Mouse (Mus musculus) cortical plate, adult 2 months (tissue): ENCODE results near the gene Olfr263. TPM values are rescaled to one million over a fixed set of nuclear protein-coding genes. Genes with fewer than 3 reads are reported as not detected.

Experiments
- H3K27ac ChIP-seq: fragments of 200-500 bp; 2 replicates; pipeline ENCODE4 v1.5.1; 2012; ENCODE audit warnings: low read length, control low read depth, inconsistent platforms; ENCODE audit not compliant: insufficient read depth
- H3K4me1 ChIP-seq: fragments of 200-500 bp; 2 replicates; pipeline ENCODE4 v1.6.1; 2011; ENCODE audit warnings: low read length; ENCODE audit not compliant: control insufficient read depth, insufficient read depth
- H3K4me3 ChIP-seq: fragments of 200-500 bp; 2 replicates; pipeline ENCODE4 v1.5.1; 2011; ENCODE audit warnings: mild to moderate bottlenecking, low read length, control low read depth; ENCODE audit not compliant: insufficient read depth
- CTCF ChIP-seq: fragments of 200-500 bp; IDR thresholded peaks from 2 replicates; pipeline ENCODE4 v1.5.1; 2011; ENCODE audit warnings: mild to moderate bottlenecking, control low read depth, low read length; ENCODE audit not compliant: insufficient read depth; ENCODE audit errors: extremely low read depth
- POLR2A ChIP-seq: fragments of 200-500 bp; IDR thresholded peaks from 2 replicates; pipeline ENCODE4 v1.6.1; 2011; ENCODE audit warnings: mild to moderate bottlenecking, low read length, control low read depth; ENCODE audit not compliant: insufficient read depth; ENCODE audit errors: extremely low read depth
- polyA plus RNA-seq: library from polyadenylated mRNA; depleted of rRNA; stranded (reverse); fragments of >200 nt; gene quantifications from 2 replicates; pipeline ENCODE4 v1.2.3, GENCODE M21; 2012

Olfr263 gene
- polyA plus RNA-seq, 1 experiment, result not detected

DNA sequence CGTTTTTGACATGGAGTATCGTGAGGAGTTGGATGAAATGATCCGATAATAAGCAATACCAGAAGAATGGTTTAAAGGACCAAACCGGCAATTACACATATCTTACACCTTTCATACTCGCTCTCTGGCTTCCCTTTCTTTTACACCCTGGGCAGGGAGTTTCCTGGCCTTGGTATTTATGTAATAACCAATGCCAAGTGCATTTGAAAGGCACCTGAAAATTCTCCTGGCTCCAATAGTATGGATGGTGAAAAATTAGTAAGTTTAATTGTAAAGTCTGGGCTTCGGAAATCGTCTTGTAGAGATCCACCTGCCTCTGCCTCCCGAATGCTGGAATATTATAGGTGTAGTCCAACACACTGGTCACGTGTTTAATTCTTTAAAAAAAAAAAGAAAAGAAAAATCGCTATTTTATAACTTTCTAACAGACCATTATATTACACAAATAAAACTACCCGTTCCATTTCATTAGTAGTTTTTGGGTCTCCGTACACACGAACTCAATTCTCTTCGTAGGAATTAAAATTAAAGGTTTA, 39.8 kb downstream of the Olfr263 start:
- TF ChIP-seq POLR2A, result no peak
- TF ChIP-seq CTCF, result no peak
- Histone ChIP-seq H3K4me3 (peak overlapping the region; percentile 49), H3K4me1 (no peaks in the 10 kb centered on the region), H3K27ac (no peak overlapping the region)

DNA sequence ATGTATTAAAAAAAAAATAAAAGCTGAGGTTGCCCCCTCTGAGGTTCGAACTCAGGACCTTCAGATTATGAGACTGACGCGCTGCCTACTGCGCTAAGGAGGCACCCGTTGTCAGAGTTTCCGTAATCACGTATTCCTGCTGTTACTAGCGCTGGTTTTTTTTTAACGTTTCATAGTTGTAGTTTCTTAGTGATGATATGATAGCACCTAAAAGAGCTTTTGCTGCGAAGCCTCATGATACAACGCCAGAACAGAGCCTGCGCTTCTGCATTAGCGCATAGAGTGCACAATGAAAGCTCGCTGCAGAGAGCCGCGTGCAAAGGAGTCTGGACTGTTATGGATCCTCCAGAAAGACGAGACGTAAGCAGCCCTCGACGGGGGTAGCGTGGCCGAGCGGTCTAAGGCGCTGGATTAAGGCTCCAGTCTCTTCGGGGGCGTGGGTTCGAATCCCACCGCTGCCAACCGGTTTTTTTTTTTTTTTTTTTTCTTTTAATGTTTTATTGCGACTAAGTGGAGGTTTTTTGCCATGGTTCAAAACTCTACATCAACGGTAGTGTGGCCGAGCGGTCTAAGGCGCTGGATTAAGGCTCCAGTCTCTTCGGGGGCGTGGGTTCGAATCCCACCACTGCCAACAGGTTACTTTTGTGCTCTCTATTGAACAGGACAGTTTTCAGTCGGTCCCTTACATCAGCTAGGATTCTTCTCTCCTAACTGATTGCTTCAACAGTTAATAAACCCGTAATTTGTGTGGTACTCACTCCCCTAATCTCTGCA, 40.4 kb downstream of the Olfr263 start:
- Histone ChIP-seq H3K4me1 (no peaks in the 10 kb centered on the region), H3K4me3 (peak overlapping the region; percentile 49), H3K27ac (no peak overlapping the region)
- TF ChIP-seq CTCF (no peak), POLR2A (no peak)

DNA sequence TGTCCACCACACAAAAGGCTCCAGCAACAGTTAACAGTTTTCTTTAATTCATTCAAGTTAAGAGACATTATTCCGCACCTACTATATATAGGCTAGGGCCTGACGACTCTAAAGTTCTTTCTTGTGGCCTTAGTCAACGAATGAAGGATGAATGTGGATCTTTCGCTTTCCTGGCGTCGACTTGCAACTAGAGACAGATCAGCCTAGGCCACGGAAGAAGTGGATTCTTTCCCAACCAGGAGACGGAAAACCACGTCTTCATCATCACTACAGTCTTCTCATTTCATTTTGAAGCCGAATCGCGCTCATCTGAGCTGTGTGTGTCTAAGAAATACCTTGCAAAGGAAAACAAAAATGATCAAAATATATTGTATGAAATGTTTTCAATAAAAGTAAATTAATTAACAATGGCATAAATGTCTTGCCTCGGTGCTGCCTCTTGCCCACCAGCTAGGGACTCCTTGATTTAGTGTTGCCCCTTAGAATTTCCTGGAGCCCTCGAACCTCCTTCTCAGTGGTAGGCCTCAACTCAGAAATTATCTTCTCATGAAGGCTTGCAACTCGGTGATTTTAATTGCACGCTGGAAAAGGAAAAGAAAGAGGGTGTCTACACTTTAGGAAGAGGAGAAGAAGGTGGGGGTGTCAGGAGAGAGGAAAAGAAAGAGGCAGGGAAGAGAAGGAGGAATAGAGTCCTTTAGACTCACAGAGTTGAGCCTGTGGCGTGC, 41.2 kb downstream of the Olfr263 start:
- H3K4me1 ChIP-seq, result no peaks in the 10 kb centered on the region
- no peak overlapping the region for H3K27ac ChIP-seq
- H3K4me3 ChIP-seq, result peak overlapping the region; percentile 49; the same call in 1 of the 2 replicates
- TF ChIP-seq POLR2A (no peak), CTCF (no peak)

DNA sequence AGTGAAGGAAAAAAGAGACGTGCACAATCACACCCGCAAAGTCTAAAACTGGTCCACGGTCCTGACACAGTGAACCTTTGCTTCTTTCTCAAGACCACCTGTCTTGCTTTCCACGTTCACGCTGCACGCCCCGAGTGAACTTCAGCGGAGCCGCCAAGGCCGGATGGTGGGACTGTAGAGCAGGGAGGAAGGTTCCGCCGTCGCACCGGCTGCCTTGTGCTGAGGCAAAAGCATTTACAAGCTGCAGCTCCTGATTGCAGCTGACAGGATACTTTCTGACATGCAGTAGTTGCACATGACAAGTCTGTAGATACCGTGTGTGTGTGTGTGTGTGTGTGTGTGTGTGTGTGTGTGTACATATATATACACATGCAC, 41.7 kb downstream of the Olfr263 start:
- TF ChIP-seq CTCF, result no peak
- no peak for TF ChIP-seq POLR2A
- no peaks in the 10 kb centered on the region for H3K4me1 ChIP-seq
- no peak overlapping the region for H3K27ac ChIP-seq
- H3K4me3 ChIP-seq, result peak overlapping the region; percentile 30; the same call in 1 of the 2 replicates

DNA sequence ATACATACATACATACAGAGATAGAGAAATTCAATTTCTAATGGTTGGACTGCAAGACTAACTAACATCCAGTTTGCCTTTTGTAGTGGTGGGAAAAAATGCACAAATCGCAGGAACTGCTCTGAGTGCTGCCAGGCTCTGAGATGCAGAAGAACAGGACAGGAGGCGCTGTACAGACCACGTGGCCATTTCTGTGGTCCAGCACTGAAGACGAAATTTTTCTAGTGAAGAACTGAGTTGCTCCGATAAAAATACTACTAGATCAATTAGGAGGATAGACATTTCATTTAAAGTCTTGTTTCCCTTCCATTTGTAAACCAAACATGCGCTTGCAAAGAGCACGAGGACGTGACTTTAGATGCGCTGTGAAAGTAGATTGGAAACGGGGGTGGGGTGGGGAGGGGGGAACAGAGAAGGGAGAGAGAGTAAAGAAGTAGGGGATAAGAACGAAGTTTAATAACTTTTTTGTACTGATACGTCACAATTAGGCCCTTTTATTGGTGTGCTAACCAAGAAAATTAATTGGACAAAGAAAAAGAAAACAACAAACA, 42.2 kb downstream of the Olfr263 start:
- no peak overlapping the region for H3K27ac ChIP-seq
- TF ChIP-seq CTCF, result peak; percentile 28; the same call in 1 of the 2 replicates
- no peak for TF ChIP-seq POLR2A
- H3K4me3 ChIP-seq, result peak overlapping the region; percentile 30
- no peaks in the 10 kb centered on the region for H3K4me1 ChIP-seq

DNA sequence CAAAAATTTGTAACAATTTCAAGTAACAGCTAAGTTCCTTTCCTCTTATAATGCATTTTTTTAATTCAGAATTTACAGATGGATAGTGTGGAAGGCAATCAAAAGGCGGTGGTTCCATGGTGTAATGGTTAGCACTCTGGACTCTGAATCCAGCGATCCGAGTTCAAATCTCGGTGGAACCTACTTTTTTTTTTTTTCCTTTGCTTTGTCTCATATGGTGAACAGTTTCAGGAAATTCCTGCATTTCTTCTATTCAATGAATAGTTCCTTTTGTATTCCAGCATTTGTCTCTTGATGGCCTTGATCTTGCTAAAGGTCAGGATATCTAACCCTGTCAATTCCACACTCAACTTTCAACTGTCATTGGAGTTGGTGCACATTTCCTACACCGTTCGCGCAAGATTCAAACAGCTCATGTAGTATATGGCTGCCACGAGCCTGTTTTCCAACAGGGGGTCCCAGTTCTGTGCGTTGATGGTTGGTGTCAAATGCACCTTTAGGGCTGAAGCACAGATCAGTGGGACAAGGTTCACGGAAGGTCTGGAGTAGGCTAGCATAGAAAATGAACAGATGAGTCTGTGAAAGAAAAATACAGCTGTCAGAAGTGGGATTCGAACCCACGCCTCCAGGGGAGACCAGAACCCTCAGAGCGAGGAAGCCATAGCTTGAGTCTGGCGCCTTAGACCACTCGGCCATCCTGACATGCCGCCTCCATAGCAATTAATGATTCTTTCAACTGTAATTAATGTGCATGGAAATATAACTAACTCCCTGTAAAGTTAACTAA, 43.0 kb downstream of the Olfr263 start:
- Histone ChIP-seq H3K27ac (no peak overlapping the region), H3K4me1 (no peaks in the 10 kb centered on the region), H3K4me3 (peak overlapping the region; percentile 30)
- TF ChIP-seq POLR2A, result no peak
- TF ChIP-seq CTCF, result no peak

DNA sequence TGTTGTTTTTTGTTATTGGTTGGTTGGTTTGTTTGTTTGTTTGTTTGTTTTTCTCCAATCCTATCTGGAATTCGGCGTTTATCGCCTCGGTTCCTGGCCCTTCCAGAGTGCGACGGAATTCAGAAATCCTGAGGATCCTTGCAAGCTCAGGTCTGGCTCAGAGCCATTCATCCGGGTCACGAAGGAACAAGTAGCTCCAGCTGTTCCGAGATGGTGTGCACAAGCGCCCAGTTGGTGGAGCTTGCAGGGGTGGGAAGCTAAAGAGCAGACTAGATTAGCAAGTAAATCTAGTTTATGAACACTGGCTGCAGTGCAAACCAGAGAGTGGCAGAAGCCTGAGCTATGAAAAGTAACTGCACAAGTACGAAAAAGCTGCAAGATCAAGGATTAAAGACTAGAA, 43.6 kb downstream of the Olfr263 start:
- Histone ChIP-seq H3K4me1 (no peaks in the 10 kb centered on the region), H3K4me3 (peak overlapping the region; percentile 30), H3K27ac (no peak overlapping the region)
- TF ChIP-seq POLR2A, result no peak
- no peak for TF ChIP-seq CTCF

DNA sequence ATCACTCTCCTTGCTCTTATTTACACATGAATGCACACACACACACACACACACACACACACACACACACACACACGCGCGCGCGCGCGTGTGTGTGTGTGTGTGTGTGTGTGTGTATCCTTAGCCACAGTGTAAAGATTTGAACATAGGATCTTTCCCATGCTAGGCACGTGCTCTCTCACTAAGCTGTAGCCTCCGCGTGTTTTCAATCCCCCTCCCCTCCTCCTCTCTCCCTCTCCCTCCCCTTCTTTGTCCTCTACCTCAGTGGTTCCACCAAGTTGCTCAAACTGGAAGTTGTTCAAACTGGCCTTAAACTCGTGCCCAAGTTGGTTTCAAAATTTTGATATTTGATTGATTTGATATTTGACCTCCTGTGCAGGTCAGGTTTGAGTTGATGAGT, 47.3 kb downstream of the Olfr263 start:
- Histone ChIP-seq H3K27ac (no peak overlapping the region), H3K4me3 (no peak overlapping the region), H3K4me1 (peaks cover 1% of the 10 kb centered on the region; the same call in 1 of the 2 replicates)
- no peak for TF ChIP-seq POLR2A
- TF ChIP-seq CTCF, result no peak

DNA sequence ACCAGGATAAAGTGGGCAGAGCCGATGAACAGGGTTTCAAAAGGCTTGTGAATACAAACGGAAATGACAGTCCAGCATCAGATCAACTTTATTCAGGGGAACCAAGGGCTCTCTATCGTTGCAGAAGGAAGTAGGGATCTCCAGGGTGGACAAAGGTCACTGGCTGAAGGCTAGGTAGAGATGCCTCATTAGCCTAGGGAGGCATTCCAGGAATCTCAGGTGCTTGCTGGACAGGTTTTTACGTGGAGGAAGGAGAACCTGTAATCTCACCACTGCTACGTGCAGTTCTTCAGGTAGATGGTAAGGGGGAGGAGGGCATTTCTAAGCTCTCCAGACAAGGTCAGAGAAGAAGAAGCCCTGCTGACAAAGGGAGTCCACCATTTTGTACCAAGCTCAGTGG, 48.2 kb downstream of the Olfr263 start:
- H3K27ac ChIP-seq, result no peak overlapping the region
- TF ChIP-seq POLR2A, result no peak
- TF ChIP-seq CTCF, result no peak

More for the DNA sequence above, 48.2 kb downstream of the Olfr263 start:
- Histone ChIP-seq H3K4me1 (peaks cover 1% of the 10 kb centered on the region; the same call in 1 of the 2 replicates), H3K4me3 (no peak overlapping the region)
